Mouse (Mus musculus) heart, embryonic 16.5 days (tissue): ENCODE data around the gene Gemin5. TPM values are rescaled to one million over a fixed set of nuclear protein-coding genes. Genes with fewer than 3 reads are reported as not detected.

ENCODE experiments used
- ATAC-seq: fragments of 200-750 bp; cut with Nextera tagmentation; replicated peaks from 2 replicates; pipeline ENCODE4 v1.8.0; 2017; ENCODE audit warnings: moderate number of reproducible peaks; ENCODE audit not compliant: insufficient read depth, low FRiP score; ENCODE audit errors: extremely low read depth
- H3K27ac ChIP-seq: fragments of 300-500 bp; sonication (generic); 2 replicates; pipeline ENCODE4 v1.5.1; 2014; ENCODE audit warnings: mild to moderate bottlenecking, low read length, control low read depth, moderate library complexity
- H3K27me3 ChIP-seq: fragments of 300-500 bp; sonication (generic); 2 replicates; pipeline ENCODE4 v1.6.1; 2014; ENCODE audit warnings: low read length, mixed read lengths; ENCODE audit not compliant: control insufficient read depth, insufficient read depth
- H3K36me3 ChIP-seq: fragments of 300-500 bp; sonication (generic); 2 replicates; pipeline ENCODE4 v1.6.1; 2014; ENCODE audit not compliant: control insufficient read depth, insufficient read depth
- H3K4me1 ChIP-seq: fragments of 300-500 bp; sonication (generic); 2 replicates; pipeline ENCODE4 v1.6.1; 2014; ENCODE audit warnings: low read length, mixed read lengths; ENCODE audit not compliant: control insufficient read depth, insufficient read depth
- H3K4me2 ChIP-seq: fragments of 300-500 bp; sonication (generic); 2 replicates; pipeline ENCODE4 v1.6.1; 2014; ENCODE audit warnings: low read depth, mild to moderate bottlenecking, control low read depth, low read length
- H3K4me3 ChIP-seq: fragments of 300-500 bp; sonication (generic); 2 replicates; pipeline ENCODE4 v1.5.1; 2014; ENCODE audit warnings: mild to moderate bottlenecking, control low read depth, low read length
- H3K9ac ChIP-seq: fragments of 300-500 bp; sonication (generic); 2 replicates; pipeline ENCODE4 v1.6.1; 2014; ENCODE audit warnings: low read length, control low read depth
- H3K9me3 ChIP-seq: fragments of 300-500 bp; sonication (generic); replicated peaks from 2 replicates; pipeline ENCODE4 v1.6.1; 2016; ENCODE audit warnings: low read length; ENCODE audit not compliant: control insufficient read depth
- WGBS: fragments of 180-500 bp; shearing (Covaris S2); extraction: QIAGEN DNeasy Blood & Tissue Kit; methylation state at CpG from one replicate; pipeline ENCODE4 v1.1.7; 2014; 5-methylcytosine and 5-hydroxymethylcytosine counted together
- polyA plus RNA-seq: library from polyadenylated mRNA; unstranded; fragments of >200 nt; fragmentation: Nextera tagmentation; extraction: Ambion mirVana; gene quantifications from 2 replicates; pipeline ENCODE4 v1.2.1, GENCODE M21; 2015

Gene Gemin5
- polyA plus RNA-seq, 1 experiment from 2014 or later, result 11.5 TPM

GRCm38 (mm10) chr11:58155458-58155857 lies 12.9 kb downstream of the Gemin5 start:
- Histone ChIP-seq H3K4me2 (no peak overlapping the region), H3K9me3 (no peaks in the 10 kb centered on the region), H3K4me1 (no peaks in the 10 kb centered on the region), H3K9ac (no peak overlapping the region), H3K27ac (no peak overlapping the region), H3K36me3 (peaks cover 38% of the 10 kb centered on the region), H3K4me3 (no peak overlapping the region), H3K27me3 (no peaks in the 10 kb centered on the region)
- WGBS, result 53% methylated on average over 9 of the region's 9 CpGs
- no peak for ATAC-seq

- no peak overlapping the region for H3K4me3 ChIP-seq
- peak; percentile 67 for ATAC-seq
- 33% methylated on average over 5 of the region's 5 CpGs for WGBS
- peaks cover 51% of the 10 kb centered on the region for H3K36me3 ChIP-seq
- H3K4me1 ChIP-seq, result peaks cover 5% of the 10 kb centered on the region
- no peak overlapping the region for H3K4me2 ChIP-seq
- no peaks in the 10 kb centered on the region for H3K27me3 ChIP-seq
- H3K27ac ChIP-seq, result peak overlapping the region; percentile 9; the same call in 1 of the 2 replicates
- no peak overlapping the region for H3K9ac ChIP-seq
- no peaks in the 10 kb centered on the region for H3K9me3 ChIP-seq
These were observed 22.1 kb downstream of the Gemin5 start for GRCm38 (mm10) chr11:58146241-58146640.

GRCm38 (mm10) chr11:58143704-58144426 lies 24.5 kb downstream of the Gemin5 start:
- 86% methylated on average over 9 of the region's 9 CpGs for WGBS
- Histone ChIP-seq H3K27me3 (no peaks in the 10 kb centered on the region), H3K4me3 (no peak overlapping the region), H3K9me3 (no peaks in the 10 kb centered on the region), H3K4me2 (no peak overlapping the region), H3K27ac (no peak overlapping the region), H3K36me3 (peaks cover 43% of the 10 kb centered on the region), H3K9ac (no peak overlapping the region), H3K4me1 (peaks cover 5% of the 10 kb centered on the region)
- no peak for ATAC-seq

- Histone ChIP-seq H3K27ac (no peak overlapping the region), H3K4me2 (no peak overlapping the region), H3K4me3 (no peak overlapping the region), H3K36me3 (peaks cover 61% of the 10 kb centered on the region), H3K27me3 (no peaks in the 10 kb centered on the region), H3K9ac (no peak overlapping the region), H3K9me3 (no peaks in the 10 kb centered on the region), H3K4me1 (no peaks in the 10 kb centered on the region)
- 45% methylated on average over 3 of the region's 3 CpGs for WGBS
- ATAC-seq, result no peak
These were observed 28.9 kb downstream of the Gemin5 start for GRCm38 (mm10) chr11:58139466-58139865.

GRCm38 (mm10) chr11:58138821-58139220 lies 29.5 kb downstream of the Gemin5 start:
- no peaks in the 10 kb centered on the region for H3K4me1 ChIP-seq
- ATAC-seq, result no peak
- H3K4me3 ChIP-seq, result no peak overlapping the region
- H3K9ac ChIP-seq, result no peak overlapping the region
- no peak overlapping the region for H3K4me2 ChIP-seq
- H3K27ac ChIP-seq, result no peak overlapping the region
- peaks cover 62% of the 10 kb centered on the region for H3K36me3 ChIP-seq
- no peaks in the 10 kb centered on the region for H3K27me3 ChIP-seq
- no peaks in the 10 kb centered on the region for H3K9me3 ChIP-seq
- 89% methylated on average over 11 of the region's 11 CpGs for WGBS

GRCm38 (mm10) chr11:58136677-58137076 lies 31.7 kb downstream of the Gemin5 start:
- Histone ChIP-seq H3K4me3 (no peak overlapping the region), H3K4me1 (no peaks in the 10 kb centered on the region), H3K4me2 (no peak overlapping the region), H3K9me3 (no peaks in the 10 kb centered on the region), H3K36me3 (peaks cover 69% of the 10 kb centered on the region), H3K27me3 (no peaks in the 10 kb centered on the region), H3K9ac (no peak overlapping the region), H3K27ac (no peak overlapping the region)
- ATAC-seq, result no peak
- 84% methylated on average over 6 of the region's 6 CpGs for WGBS

GRCm38 (mm10) chr11:58135296-58135695 lies 33.0 kb downstream of the Gemin5 start:
- Histone ChIP-seq H3K4me2 (no peak overlapping the region), H3K9me3 (no peaks in the 10 kb centered on the region), H3K27ac (no peak overlapping the region), H3K9ac (no peak overlapping the region), H3K27me3 (no peaks in the 10 kb centered on the region), H3K4me1 (no peaks in the 10 kb centered on the region), H3K36me3 (peaks cover 73% of the 10 kb centered on the region), H3K4me3 (no peak overlapping the region)
- ATAC-seq, result no peak

- H3K36me3 ChIP-seq, result peaks cover 76% of the 10 kb centered on the region
- H3K4me2 ChIP-seq, result no peak overlapping the region
- ATAC-seq, result no peak
These were observed 33.5 kb downstream of the Gemin5 start for GRCm38 (mm10) chr11:58134869-58135268.

GRCm38 (mm10) chr11:58132026-58132425 lies 36.3 kb downstream of the Gemin5 start:
- ATAC-seq, result no peak
- peaks cover 67% of the 10 kb centered on the region for H3K36me3 ChIP-seq
- no peak overlapping the region for H3K9ac ChIP-seq
- no peaks in the 10 kb centered on the region for H3K4me1 ChIP-seq
- no peak overlapping the region for H3K27ac ChIP-seq
- WGBS, result 84% methylated on average over 3 of the region's 3 CpGs
- H3K27me3 ChIP-seq, result no peaks in the 10 kb centered on the region
- H3K4me3 ChIP-seq, result no peak overlapping the region
- H3K9me3 ChIP-seq, result no peaks in the 10 kb centered on the region
- no peak overlapping the region for H3K4me2 ChIP-seq

More at GRCm38 (mm10) chr11:58134869-58135268, 33.5 kb downstream of the Gemin5 start:
- H3K27me3 ChIP-seq, result no peaks in the 10 kb centered on the region
- H3K9me3 ChIP-seq, result no peaks in the 10 kb centered on the region
- H3K4me3 ChIP-seq, result no peak overlapping the region
- no peak overlapping the region for H3K27ac ChIP-seq
- H3K9ac ChIP-seq, result no peak overlapping the region
- H3K4me1 ChIP-seq, result no peaks in the 10 kb centered on the region
